Mouse (Mus musculus) olfactory bulb, adult 2 months (tissue): ENCODE results near the gene Ube2o.

Experiments
- CTCF ChIP-seq: fragments of 200-500 bp; IDR thresholded peaks from 2 replicates; pipeline ENCODE4 v1.5.1; 2012; ENCODE audit warnings: low read depth, mild to moderate bottlenecking, low read length, moderate library complexity; ENCODE audit not compliant: insufficient read depth
- POLR2A ChIP-seq: fragments of 200-500 bp; IDR thresholded peaks from 2 replicates; pipeline ENCODE4 v1.6.1; 2012; ENCODE audit warnings: mild to moderate bottlenecking, low read depth, low read length, moderate library complexity; ENCODE audit not compliant: insufficient read depth

DNA sequence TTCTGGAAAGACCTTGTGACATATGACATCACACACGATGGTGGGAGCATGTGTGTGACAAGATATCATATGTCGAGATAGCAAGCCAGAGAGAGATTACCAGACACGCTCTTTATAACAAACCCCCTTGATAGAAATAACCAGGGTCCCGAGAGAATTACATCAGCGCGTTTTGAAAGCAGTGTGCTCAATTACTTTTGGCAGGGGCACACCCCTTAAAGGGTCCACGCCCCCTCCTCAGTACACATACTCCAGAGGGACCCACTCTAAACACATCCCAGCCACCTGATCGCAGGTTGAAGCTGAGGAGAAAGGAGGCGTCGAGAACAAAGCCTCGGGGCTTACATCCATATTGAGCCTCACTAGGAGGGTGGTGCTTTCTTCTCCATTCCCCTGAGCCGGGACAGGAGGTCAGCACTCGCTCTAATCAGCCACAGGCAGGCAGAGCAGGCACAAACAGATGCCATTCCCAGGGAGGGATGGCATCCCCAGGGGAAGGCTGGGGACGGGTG, 7.8 kb upstream of the Ube2o start:
- no peak for TF ChIP-seq POLR2A
- TF ChIP-seq CTCF: no peak
